Mouse (Mus musculus): ENCODE results near the gene Cyb5d1.

The Cyb5d1 gene

GRCm38 (mm10) chr11:69362021-69362420 lies 33.4 kb downstream of the Cyb5d1 start:
- DNase-seq (ENCODE audit: low read depth, low spot score): no peak

DNA sequence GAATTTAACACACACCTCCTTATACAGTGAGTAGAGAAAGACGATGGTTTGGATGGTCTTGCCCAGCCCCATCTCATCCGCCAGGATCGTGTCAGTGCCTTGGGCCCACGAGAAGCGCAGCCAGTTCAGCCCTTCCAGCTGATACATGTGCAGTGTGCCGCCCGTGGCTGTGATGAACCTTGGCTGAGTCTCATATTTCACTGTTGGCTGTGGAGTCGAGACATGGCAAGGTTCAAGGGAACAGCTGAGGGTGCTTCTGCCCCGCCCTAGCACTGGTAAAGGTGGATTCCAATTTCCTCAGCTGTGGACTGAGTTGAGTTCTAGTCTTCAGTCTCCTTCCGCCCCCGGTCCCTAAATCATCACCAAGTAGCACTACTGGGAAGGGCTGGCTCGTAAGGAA lies 37.7 kb downstream of the Cyb5d1 start:
- DNase-seq (ENCODE audit: low read depth, low spot score): no peak

DNA sequence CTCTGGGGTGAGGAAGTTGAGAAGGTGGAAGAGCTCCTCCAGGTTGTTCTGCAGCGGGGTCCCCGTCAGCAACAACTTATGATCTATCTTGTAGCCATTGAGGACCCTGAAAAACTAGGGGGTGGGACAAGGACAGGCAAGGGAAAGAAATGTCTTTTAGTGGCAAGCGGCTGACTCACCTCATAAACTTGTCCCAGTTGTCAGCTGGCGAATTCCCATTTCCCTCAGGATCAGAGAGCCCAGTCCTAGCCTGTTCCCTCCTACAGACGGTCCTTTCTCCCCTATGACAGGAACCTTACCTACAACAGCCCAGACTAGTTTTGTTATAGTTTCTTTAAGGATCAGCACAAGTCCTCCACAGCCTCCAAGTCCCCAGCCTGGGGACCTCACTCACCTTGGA lies 38.9 kb downstream of the Cyb5d1 start:
- DNase-seq (ENCODE audit: low read depth, low spot score): no peak

- DNase-seq (ENCODE audit: low read depth, low spot score): no peak
Measured at GRCm38 (mm10) chr11:69346441-69346840, 49.0 kb downstream of the Cyb5d1 start.

Data from retina, postnatal 7 days (tissue).